Mouse (Mus musculus) hindbrain, embryonic 11.5 days (tissue): ENCODE measurements at regions not wholly inside any gene's neighbourhood (a gene's known extent, or its start where the extent isn't known, plus 50 kb on each side); places are given as distances from the start of the nearest gene placed in this dataset.

Source experiments
- ATAC-seq: fragments of 200-750 bp; cut with Nextera tagmentation; 2 replicates; pipeline ENCODE4 v1.8.0; 2017; ENCODE audit warnings: mild to moderate bottlenecking, moderate TSS enrichment, moderate library complexity; ENCODE audit not compliant: low FRiP score
- DNase-seq: peaks from one replicate; pipeline ENCODE4 v3.0.0-alpha.2; 2015; ENCODE audit warnings: low spot score
- H3K27ac ChIP-seq: fragments of 300-500 bp; sonication (generic); 2 replicates; pipeline ENCODE4 v1.5.1; 2014; ENCODE audit warnings: mild to moderate bottlenecking, low read depth, low read length
- H3K27me3 ChIP-seq: fragments of 300-500 bp; sonication (generic); 2 replicates; pipeline ENCODE4 v1.6.1; 2014; ENCODE audit warnings: mild to moderate bottlenecking, low read length, moderate library complexity, mixed read lengths; ENCODE audit not compliant: control insufficient read depth, insufficient read depth
- H3K36me3 ChIP-seq: fragments of 300-500 bp; sonication (generic); 2 replicates; pipeline ENCODE4 v1.6.1; 2014; ENCODE audit warnings: mild to moderate bottlenecking, low read length, moderate library complexity, mixed read lengths; ENCODE audit not compliant: control insufficient read depth, insufficient read depth
- H3K4me1 ChIP-seq: fragments of 300-500 bp; sonication (generic); replicated peaks from 2 replicates; pipeline ENCODE4 v1.6.1; 2014; ENCODE audit warnings: low read length, mixed read lengths; ENCODE audit not compliant: control insufficient read depth, insufficient read depth
- H3K4me2 ChIP-seq: fragments of 300-500 bp; sonication (generic); replicated peaks from 2 replicates; pipeline ENCODE4 v1.6.1; 2014; ENCODE audit warnings: mild to moderate bottlenecking, low read depth, low read length
- H3K4me3 ChIP-seq: fragments of 300-500 bp; sonication (generic); 2 replicates; pipeline ENCODE4 v1.5.1; 2014; ENCODE audit warnings: low read depth, low read length
- H3K9ac ChIP-seq: fragments of 300-500 bp; sonication (generic); 2 replicates; pipeline ENCODE4 v1.6.1; 2014; ENCODE audit warnings: low read depth, low read length
- H3K9me3 ChIP-seq: fragments of 300-500 bp; sonication (generic); 2 replicates; pipeline ENCODE4 v1.6.1; 2016; ENCODE audit warnings: low read length; ENCODE audit not compliant: control insufficient read depth
- WGBS: fragments of 180-500 bp; shearing (Covaris S2); extraction: QIAGEN DNeasy Blood & Tissue Kit; methylation state at CpG from one replicate; pipeline ENCODE4 v1.1.7; 2014; 5-methylcytosine and 5-hydroxymethylcytosine counted together

GRCm38 (mm10) chr16:72225157-72225880 is 82.8 kb upstream of the Robo1 start:
- Histone ChIP-seq H3K4me1 (peaks cover 3% of the 10 kb centered on the region; the same call in 1 of the 2 replicates), H3K9me3 (no peaks in the 10 kb centered on the region), H3K36me3 (no peaks in the 10 kb centered on the region), H3K27ac (no peak overlapping the region), H3K9ac (no peak overlapping the region), H3K4me2 (no peak overlapping the region), H3K4me3 (no peak overlapping the region), H3K27me3 (no peaks in the 10 kb centered on the region)
- DNase-seq = no peak
- WGBS = 91% methylated on average over 4 of the region's 4 CpGs
- no peak for ATAC-seq

- 35% methylated on average over 1 of the region's 1 CpGs for WGBS
- no peaks in the 10 kb centered on the region for H3K27me3 ChIP-seq
- ATAC-seq (no peak), DNase-seq (no peak)
- no peaks in the 10 kb centered on the region for H3K9me3 ChIP-seq
- no peak overlapping the region for H3K9ac ChIP-seq
- H3K4me2 ChIP-seq = no peak overlapping the region
- H3K4me3 ChIP-seq = no peak overlapping the region
- no peak overlapping the region for H3K27ac ChIP-seq
- H3K36me3 ChIP-seq = no peaks in the 10 kb centered on the region
- no peaks in the 10 kb centered on the region for H3K4me1 ChIP-seq
These were observed 73.7 kb upstream of the Robo1 start for GRCm38 (mm10) chr16:72234366-72234765.

DNA sequence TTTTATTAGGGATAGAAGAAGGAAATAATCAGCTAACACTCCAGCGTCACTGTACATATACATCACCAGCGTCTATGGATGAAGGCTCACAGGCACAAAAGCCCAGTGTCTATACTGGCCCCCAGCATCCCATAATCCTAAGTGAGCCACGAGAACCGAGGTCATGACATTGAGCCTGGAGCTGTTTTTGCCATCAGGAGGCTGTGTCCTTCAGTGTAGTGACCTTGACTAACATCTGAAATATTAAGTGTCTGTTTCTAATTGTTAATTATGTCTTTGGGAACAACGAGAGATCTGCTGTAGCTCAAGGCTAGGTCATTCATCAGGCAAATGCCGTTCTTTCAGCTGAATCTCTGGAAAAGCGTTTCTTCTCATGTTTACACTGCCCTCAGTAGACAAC is 68.5 kb upstream of the Robo1 start:
- no peak for ATAC-seq
- H3K4me1 ChIP-seq = no peaks in the 10 kb centered on the region
- H3K4me2 ChIP-seq = no peak overlapping the region
- H3K36me3 ChIP-seq = no peaks in the 10 kb centered on the region
- WGBS = 64% methylated on average over 7 of the region's 7 CpGs
- H3K9ac ChIP-seq = no peak overlapping the region
- no peak overlapping the region for H3K27ac ChIP-seq
- no peaks in the 10 kb centered on the region for H3K27me3 ChIP-seq
- H3K4me3 ChIP-seq = no peak overlapping the region
- no peaks in the 10 kb centered on the region for H3K9me3 ChIP-seq
- no peak for DNase-seq

DNA sequence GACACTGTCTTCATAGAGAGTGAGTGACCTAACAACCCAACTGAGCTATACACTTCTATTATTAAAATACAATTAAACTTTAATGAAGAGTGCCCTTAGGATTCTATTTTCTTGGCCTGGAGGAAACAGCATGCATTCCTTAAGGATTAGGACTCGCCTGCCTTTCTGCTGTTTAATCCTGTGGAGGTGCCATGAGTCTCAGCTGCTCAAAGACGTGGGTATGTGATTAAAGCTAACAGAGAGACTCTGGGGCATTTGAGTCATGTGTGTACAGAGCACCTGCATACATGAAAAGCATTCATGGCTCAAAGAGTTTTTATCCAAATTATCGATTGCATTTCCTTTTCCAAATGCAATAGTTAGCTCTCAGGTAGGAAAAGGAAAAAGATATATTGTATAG is 51.7 kb upstream of the Robo1 start:
- Histone ChIP-seq H3K9ac (no peak overlapping the region), H3K4me2 (no peak overlapping the region), H3K4me3 (no peak overlapping the region), H3K4me1 (no peaks in the 10 kb centered on the region), H3K27me3 (no peaks in the 10 kb centered on the region), H3K9me3 (no peaks in the 10 kb centered on the region), H3K36me3 (no peaks in the 10 kb centered on the region), H3K27ac (no peak overlapping the region)
- ATAC-seq (no peak), DNase-seq (no peak)
- WGBS = 66% methylated on average over 3 of the region's 3 CpGs
